Mouse (Mus musculus): ENCODE measurements at regions not wholly inside any gene's neighbourhood (a gene's known extent, or its start where the extent isn't known, plus 50 kb on each side); places are given as distances from the start of the nearest gene placed in this dataset.

DNA sequence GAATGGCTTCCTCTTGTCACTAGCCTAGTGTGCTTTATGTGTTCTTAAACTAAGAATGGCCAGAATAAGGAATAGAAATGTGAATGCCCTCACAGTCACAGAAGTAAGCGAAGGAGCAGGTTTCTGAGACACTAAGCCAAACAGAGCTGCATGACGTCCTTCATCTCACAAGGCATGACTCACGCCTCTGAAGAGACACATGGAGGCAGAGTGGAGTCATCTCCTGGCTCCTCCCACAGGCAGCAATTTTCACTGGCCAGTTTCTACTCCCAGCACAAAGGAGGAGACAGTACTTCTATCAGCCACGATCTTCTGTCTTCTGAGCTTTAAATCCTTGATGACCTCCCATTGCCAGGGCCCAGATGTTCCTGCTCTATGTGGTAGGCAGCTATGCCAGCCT is 291.3 kb upstream of the Rnf32 start:
- no peak for DNase-seq

GRCm38 (mm10) chr5:28903805-28904320 is 291.9 kb upstream of the Rnf32 start:
- no peak for DNase-seq

- no peak for DNase-seq
These were observed 303.0 kb upstream of the Rnf32 start for GRCm38 (mm10) chr5:28892703-28893249.

GRCm38 (mm10) chr5:28891988-28892387 is 303.8 kb upstream of the Rnf32 start:
- DNase-seq: no peak

GRCm38 (mm10) chr5:28884746-28885365 is 310.9 kb upstream of the Rnf32 start:
- no peak for DNase-seq

- no peak for DNase-seq
These were observed 319.6 kb upstream of the Rnf32 start for GRCm38 (mm10) chr5:28876199-28876598.

DNA sequence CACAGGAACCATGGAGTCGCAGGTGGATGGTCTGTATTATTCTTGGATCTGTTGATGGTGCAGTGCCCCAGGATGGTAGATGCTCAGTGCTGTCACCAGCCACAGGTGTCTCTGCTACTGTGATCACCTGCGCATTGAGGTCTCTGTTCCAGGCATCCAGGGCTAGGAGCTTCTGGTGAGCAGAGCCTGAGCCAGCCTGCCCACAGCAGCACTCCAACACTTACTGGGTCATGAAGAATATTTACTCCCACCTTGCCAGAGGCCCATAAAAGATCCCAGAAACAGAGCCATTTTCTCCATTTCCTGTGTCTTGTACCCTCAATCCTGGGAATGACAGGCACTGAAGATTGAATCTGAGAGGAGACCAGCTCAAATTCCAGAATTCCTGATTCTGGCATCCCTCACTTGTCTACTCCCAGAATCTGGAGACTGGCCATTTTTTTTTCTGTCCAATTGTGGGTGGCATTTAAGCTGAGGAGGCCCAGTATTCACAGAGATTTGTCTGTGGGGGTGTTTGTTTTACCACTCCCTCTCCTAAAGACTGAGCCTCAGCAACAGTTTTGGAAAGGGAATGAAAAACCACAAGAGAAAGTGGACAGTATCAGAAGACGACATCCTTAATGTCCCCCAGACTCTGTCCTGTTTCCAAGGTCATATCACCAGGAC is 322.1 kb upstream of the Rnf32 start:
- DNase-seq: no peak

DNA sequence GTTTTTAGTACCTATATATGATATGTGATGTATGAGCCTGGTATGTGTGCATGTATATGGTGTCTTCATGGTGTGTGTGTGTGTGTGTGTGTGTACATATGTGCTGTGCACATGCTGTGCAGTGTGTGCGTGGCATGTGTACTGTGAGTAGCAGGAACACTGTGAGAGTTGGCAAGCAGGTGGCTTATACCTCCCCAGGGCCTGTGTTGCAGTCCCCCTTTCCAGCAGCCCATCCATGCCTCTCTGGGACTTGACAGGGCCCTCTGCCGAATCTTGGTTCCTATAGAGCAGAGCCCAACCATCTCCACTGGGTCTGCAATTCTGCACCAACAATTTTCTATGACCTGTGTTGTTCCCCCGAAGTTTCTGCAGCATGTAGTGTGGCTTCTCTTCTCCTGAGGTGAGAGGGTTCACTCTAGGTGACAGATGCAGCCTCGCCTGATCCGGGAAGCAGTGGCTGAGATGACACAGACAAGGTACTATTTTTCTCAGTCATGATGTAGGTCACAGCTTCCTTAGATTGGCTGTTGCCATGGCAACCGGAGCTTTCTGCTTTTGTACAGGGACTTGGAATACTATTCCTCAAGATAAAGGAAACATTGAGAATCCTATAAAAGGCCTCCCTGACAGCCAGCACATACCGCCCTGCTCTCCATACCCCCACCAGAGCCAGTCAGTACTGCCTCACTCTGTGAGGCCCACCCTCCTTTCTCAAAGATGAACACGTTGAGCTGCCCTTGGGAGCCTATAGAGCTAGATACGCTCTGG is 336.0 kb upstream of the Rnf32 start:
- no peak for DNase-seq

- no peak for DNase-seq
These were observed 357.5 kb upstream of the Rnf32 start for GRCm38 (mm10) chr5:28838141-28838925.

- no peak for DNase-seq
These were observed 352.0 kb upstream of the Shh start for GRCm38 (mm10) chr5:28819091-28819490.

DNA sequence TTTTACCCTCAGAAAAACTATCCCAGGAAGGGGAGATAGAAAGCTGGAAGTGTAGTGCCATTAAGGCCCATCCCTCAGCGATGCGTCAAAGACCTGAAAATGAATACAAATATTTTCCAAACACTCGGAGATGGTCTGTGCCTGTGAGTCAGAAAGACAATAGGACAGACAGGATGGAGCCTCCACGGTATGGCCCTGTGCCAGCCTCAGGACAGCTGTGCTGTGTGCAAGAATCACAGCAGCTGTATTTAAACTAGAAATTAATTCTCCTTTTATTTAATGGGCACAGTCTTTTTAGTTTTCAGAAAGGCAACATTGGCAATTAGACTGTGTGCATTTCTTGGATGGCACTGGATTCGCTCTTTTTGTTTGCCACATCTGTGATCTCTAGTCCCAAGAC is 340.9 kb upstream of the Shh start:
- DNase-seq: peak; percentile 9 to 40

GRCm38 (mm10) chr5:28799464-28799863 is 332.4 kb upstream of the Shh start:
- no peak for DNase-seq

DNA sequence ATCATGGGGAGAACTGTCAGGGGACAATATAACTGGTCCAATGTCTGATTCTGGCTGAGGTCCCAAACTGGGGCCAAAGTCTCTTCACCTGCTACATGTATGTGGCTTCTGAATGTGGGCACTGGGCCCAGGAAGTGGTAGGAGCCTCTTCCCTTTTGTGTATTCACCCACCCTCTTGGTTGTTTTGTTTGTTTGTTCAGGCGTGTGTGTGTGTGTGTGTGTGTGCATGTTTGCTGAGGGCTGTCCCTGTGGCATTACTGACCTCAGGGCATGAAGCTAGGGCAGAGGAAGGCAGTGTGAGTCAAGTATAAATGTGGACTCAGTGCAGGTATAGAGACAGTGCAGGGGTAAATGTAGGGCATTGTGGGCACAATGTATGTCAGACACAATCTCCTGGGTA is 331.3 kb upstream of the Shh start:
- no peak for DNase-seq

- DNase-seq: no peak
These were observed 328.2 kb upstream of the Shh start for GRCm38 (mm10) chr5:28795130-28795758.

DNA sequence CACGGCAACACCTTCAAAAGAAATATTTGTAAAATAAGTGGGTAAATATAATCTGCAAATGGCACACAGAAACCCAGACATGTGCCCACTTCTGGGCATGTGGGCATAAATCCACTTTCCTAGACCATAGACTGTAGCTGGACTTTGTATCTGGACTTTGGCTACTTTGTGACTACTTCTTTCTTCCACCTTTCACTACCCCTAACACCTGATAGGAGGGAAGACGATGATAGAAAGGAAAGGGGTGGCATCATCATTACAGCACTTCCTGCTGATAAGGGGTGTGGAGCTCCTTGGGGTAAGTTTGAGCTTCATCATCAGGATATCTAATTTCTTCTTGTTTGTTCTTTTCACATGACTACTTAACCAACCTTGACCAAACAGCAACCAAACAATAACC is 326.7 kb upstream of the Shh start:
- DNase-seq: no peak

GRCm38 (mm10) chr5:28785347-28786060 is 318.4 kb upstream of the Shh start:
- no peak for DNase-seq

- DNase-seq: no peak
These were observed 317.4 kb upstream of the Shh start for GRCm38 (mm10) chr5:28784339-28784966.

- no peak for DNase-seq
These were observed 308.7 kb upstream of the Shh start for GRCm38 (mm10) chr5:28775648-28776359.

GRCm38 (mm10) chr5:28771796-28772195 is 304.7 kb upstream of the Shh start:
- no peak for DNase-seq

All from kidney, postnatal 25 days (tissue).